Mouse (Mus musculus): ENCODE data around the gene Pfdn4. TPM values are rescaled to one million over a fixed set of nuclear protein-coding genes. Genes with fewer than 3 reads are reported as not detected.
A peak's percentile ranks its signal among the peaks of the same experiment; 100 is the strongest.

Pfdn4 gene
- polyA plus RNA-seq, 1 experiment from 2014 or later, result 91.9 TPM

DNA sequence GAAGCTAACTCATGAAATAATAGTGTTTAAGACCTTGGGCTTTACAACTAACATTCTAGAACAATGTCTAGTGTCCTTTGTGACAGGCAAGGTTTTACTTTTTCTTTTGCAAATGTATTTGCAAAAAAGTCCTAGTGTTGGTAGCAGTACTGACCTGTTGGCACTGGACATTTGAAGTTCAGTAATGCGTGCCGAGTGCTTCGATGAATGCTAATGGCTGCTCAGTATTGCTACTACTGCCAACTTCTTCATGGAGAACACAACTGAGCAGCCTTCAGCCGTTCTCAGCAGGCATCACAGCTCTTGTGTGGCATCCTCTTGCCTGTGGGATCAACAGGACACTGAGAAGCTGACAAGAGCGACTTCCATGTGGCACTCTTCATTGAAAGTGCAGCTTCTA lies 22.1 kb upstream of the Pfdn4 start:
- Histone ChIP-seq H3K9me3 (no peaks in the 10 kb centered on the region), H3K27ac (replicated peaks) (no peak overlapping the region), H3K27me3 (replicated peaks; ENCODE audit: low read depth, poor library complexity, severe bottlenecking) (peaks cover 19% of the 10 kb centered on the region), H3K36me3 (replicated peaks) (no peaks in the 10 kb centered on the region), H3K4me3 (no peak overlapping the region), H3K4me1 (peaks cover 16% of the 10 kb centered on the region)
- DNase-seq (ENCODE audit: low spot score), result no peak
- 91% methylated on average over 5 of the region's 5 CpGs for WGBS

DNA sequence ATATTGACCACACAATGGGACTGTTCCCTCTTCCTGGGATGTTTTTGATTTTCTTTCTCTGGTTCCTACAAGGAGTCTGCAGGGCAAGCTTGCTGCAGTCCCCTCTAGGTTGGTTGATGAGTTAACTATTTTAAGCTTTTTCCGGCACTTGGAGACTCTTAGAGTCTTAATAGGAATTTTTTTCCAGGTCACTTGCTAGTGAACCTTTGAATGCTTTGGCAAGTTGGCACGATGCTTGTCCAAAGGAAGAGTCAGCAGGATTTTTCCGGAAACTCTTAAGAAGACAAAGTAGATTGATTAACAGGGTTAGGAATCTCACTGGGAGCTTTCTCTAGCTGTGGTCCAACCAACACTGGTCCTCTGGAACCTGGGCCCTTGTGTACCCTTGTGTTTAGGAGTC lies 21.1 kb upstream of the Pfdn4 start:
- 79% methylated on average over 3 of the region's 3 CpGs for WGBS
- no peaks in the 10 kb centered on the region for H3K36me3 ChIP-seq (replicated peaks)

DNA sequence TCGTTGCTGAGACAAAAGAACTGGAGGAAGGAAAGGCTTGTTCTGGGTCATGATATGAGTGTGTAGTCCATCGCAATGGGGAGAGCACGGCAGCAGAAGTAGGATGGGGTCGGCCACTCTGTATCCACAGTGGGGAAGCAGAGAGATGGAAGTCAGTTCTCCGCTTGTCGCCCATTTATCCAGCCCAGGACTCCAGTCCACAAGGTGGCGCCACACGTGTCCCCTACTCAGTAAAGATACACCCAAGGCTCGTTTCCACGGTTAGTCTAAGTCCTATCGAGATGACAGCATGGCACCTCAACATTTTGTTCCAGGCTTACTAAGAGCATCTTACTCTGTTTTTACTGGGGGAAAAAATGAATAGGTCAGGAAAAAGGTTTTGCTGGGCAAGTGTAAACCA lies 20.0 kb upstream of the Pfdn4 start:
- Histone ChIP-seq H3K27ac (replicated peaks) (no peak overlapping the region), H3K36me3 (replicated peaks) (no peaks in the 10 kb centered on the region), H3K27me3 (replicated peaks; ENCODE audit: low read depth, poor library complexity, severe bottlenecking) (peaks cover 4% of the 10 kb centered on the region), H3K4me1 (no peaks in the 10 kb centered on the region), H3K9me3 (no peaks in the 10 kb centered on the region), H3K4me3 (no peak overlapping the region)
- WGBS, result 87% methylated on average over 11 of the region's 11 CpGs
- no peak for DNase-seq (ENCODE audit: low spot score)

More for the DNA sequence above, 21.1 kb upstream of the Pfdn4 start:
- Histone ChIP-seq H3K4me1 (peaks cover 6% of the 10 kb centered on the region), H3K27ac (replicated peaks) (no peak overlapping the region), H3K27me3 (replicated peaks; ENCODE audit: low read depth, poor library complexity, severe bottlenecking) (peaks cover 12% of the 10 kb centered on the region), H3K9me3 (no peaks in the 10 kb centered on the region), H3K4me3 (no peak overlapping the region)
- DNase-seq (ENCODE audit: low spot score), result no peak

DNA sequence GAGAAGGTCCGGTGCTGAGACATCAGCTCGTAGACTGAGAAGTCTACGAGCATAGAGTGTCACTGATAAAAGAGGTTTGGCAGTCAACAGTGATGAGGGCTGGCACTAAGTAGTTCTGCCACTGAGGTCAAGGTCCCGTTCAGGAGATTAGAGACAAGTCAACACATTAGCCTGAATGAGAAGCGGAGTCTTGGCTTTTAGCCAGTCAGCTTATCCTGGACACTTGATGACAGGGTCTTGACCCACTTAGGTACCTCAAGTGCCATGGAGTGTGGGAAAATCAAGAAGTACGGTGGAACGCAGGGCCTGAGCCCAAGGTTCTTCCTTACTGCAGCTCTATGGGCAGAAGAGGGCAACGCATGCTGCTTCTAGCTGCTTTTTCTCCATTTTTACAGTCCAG lies 19.6 kb upstream of the Pfdn4 start:
- peaks cover 3% of the 10 kb centered on the region; the same call in 1 of the 2 replicates for H3K27me3 ChIP-seq (replicated peaks; ENCODE audit: low read depth, poor library complexity, severe bottlenecking)
- no peak overlapping the region for H3K4me3 ChIP-seq
- H3K36me3 ChIP-seq (replicated peaks), result no peaks in the 10 kb centered on the region
- no peaks in the 10 kb centered on the region for H3K4me1 ChIP-seq
- H3K27ac ChIP-seq (replicated peaks), result no peak overlapping the region
- WGBS, result 87% methylated on average over 8 of the region's 8 CpGs
- no peak for DNase-seq (ENCODE audit: low spot score)
- H3K9me3 ChIP-seq, result no peaks in the 10 kb centered on the region

DNA sequence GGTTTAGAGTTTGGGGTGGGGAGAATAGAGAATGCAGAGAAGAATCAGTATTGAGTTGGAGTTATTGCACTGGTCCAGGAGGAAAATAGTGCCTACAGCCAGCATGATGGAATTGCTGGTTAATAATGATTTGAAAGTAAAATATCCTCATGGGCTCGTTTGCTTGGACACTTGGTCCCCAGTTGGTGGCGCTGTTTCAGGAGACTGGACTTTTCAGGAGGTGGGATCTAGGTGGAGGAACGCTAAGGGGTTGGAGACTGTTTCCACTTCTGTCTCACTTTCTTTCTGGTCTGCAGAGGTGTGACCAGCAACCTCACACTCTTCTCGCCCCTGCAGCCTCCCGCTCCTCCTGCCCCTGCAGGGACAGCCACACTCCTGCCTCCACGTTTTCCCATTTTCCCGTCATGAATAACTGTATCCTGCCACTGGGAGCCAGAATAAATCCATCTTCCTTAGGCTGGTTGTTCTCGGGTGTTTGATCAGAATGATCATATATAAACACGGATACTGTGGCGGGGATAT lies 14.1 kb upstream of the Pfdn4 start:
- H3K36me3 ChIP-seq (replicated peaks), result no peaks in the 10 kb centered on the region
- H3K4me1 ChIP-seq, result no peaks in the 10 kb centered on the region
- DNase-seq (ENCODE audit: low spot score), result no peak
- H3K9me3 ChIP-seq, result no peaks in the 10 kb centered on the region
- no peak overlapping the region for H3K27ac ChIP-seq (replicated peaks)
- H3K27me3 ChIP-seq (replicated peaks; ENCODE audit: low read depth, poor library complexity, severe bottlenecking), result peaks cover 8% of the 10 kb centered on the region
- H3K4me3 ChIP-seq, result no peak overlapping the region
- 73% methylated on average over 10 of the region's 10 CpGs for WGBS

DNA sequence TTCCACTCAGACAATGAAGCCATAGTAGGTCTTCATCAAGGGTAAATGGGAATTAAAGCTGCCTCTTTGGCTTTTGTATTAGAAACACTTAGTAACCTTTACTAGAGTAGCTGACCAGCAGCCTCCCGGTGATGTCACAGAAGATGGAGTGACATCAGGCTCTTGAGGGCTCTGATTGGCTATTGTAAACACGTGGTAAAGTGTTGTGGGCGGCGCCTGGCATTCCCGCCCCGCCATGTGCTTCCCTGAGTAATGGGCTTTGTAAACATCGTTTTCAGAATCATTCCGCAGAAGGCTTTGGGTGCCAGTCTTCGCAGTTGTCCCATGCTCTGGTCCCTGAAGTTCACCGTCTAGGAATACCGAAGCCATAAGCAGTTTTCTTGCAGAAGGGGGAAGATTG lies 12.3 kb upstream of the Pfdn4 start:
- no peak for DNase-seq (ENCODE audit: low spot score)
- H3K4me3 ChIP-seq, result no peak overlapping the region
- H3K27ac ChIP-seq (replicated peaks), result no peak overlapping the region
- no peaks in the 10 kb centered on the region for H3K36me3 ChIP-seq (replicated peaks)
- no peaks in the 10 kb centered on the region for H3K4me1 ChIP-seq
- H3K27me3 ChIP-seq (replicated peaks; ENCODE audit: low read depth, poor library complexity, severe bottlenecking), result peaks cover 18% of the 10 kb centered on the region
- WGBS, result 67% methylated on average over 11 of the region's 11 CpGs
- no peaks in the 10 kb centered on the region for H3K9me3 ChIP-seq

DNA sequence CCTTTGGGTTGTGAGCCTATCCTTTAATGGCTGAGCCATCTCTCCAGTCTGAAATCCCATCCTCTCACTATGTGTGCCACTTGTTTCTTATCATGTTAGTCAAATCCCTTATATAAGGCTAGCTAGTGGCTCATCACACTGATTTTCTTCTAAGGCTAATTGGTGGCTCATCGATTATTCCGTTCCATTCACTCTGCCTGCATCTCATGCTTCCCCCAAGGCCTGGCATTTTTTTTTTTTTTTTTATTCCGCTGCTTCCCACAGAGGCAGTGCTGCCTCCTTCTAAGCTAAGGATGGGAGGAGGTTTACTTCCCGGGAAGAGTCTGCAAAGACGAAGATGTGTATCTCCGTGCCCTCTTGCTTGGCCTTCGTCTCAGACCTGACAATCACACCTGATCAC lies 9.0 kb upstream of the Pfdn4 start:
- H3K27ac ChIP-seq (replicated peaks), result no peak overlapping the region
- no peak overlapping the region for H3K4me3 ChIP-seq
- DNase-seq (ENCODE audit: low spot score), result no peak
- no peaks in the 10 kb centered on the region for H3K9me3 ChIP-seq
- WGBS, result 78% methylated on average over 7 of the region's 7 CpGs
- no peaks in the 10 kb centered on the region for H3K4me1 ChIP-seq
- H3K27me3 ChIP-seq (replicated peaks; ENCODE audit: low read depth, poor library complexity, severe bottlenecking), result peaks cover 38% of the 10 kb centered on the region
- H3K36me3 ChIP-seq (replicated peaks), result no peaks in the 10 kb centered on the region

DNA sequence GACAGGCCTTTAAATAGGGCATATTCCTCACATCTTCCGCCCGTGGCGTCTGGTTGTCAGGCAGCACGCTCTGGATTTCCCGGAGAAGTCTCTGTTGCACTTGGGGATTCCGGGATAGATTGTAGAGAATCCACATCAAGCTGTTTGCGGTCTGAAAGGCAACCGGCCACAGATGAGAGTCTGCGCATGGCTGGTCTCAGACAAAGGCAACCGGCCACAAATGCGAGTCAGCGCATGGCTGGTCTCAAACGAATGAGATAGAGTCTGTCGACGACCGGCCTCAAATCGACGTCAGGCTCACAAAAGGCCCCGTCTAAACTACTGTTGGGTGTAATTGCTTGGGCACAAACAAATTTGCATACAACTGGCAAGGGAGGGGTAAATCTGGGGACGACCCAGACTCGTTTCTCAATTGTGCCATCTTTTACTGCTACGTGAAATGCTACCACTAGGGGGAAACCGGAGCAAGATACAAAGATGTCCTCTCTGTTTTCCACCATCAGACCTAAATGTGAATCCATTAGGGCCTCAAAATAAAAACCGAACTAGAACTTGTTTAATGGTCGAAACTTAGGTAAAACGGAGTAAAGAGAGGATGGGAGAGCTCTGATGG lies 8.2 kb upstream of the Pfdn4 start:
- Histone ChIP-seq H3K4me1 (no peaks in the 10 kb centered on the region), H3K27ac (replicated peaks) (no peak overlapping the region), H3K9me3 (no peaks in the 10 kb centered on the region), H3K27me3 (replicated peaks; ENCODE audit: low read depth, poor library complexity, severe bottlenecking) (peaks cover 45% of the 10 kb centered on the region), H3K36me3 (replicated peaks) (no peaks in the 10 kb centered on the region), H3K4me3 (no peak overlapping the region)
- no peak for DNase-seq (ENCODE audit: low spot score)
- 58% methylated on average over 26 of the region's 26 CpGs for WGBS

DNA sequence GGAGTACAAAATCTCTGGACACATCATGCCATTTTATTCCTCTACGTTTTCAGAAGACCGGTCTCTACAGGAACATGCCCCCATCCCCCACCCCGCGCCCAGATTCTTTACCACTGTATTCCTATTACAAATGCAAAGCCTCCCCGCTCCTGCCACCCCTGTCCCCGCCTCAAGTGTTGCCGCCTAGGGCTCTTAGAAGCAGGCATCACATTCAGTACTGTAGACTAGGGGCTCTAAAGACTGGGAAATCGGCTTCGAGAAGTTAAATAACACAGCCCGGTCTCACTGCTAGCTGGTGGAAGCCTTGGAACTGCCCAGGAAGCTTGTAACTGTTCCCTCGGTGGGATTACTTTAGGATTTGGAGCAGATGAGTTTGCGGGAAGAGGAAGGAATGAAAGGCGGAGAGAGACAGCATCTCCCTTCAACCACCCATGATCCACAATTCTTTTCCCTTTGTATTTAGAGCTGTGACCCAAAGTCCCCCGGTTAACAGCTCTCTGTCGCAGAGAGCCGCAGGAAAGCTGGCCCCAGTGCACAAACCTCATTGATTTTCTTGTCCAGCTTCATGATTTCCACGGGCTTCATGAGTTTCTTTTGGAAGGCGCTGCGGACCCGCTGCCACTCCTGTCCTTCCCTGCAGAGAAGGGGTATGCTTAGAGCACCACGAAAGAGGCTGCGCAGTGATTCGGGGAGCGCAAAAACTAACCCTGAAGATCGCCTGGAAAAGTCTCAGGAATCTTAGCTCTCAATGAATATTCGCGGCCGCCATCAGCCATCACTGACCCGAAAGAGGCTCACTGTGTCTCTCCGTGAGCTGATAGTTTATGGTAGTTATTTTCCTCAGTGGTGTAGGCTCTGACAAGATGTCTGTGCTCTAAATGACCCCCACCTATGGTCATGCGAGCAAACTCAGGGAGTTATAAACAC lies 1.2 kb upstream of the Pfdn4 start:
- H3K36me3 ChIP-seq (replicated peaks), result no peaks in the 10 kb centered on the region
- H3K27ac ChIP-seq (replicated peaks), result no peak overlapping the region
- 7% methylated on average over 31 of the region's 31 CpGs for WGBS
- H3K4me1 ChIP-seq, result peaks cover 32% of the 10 kb centered on the region
- H3K4me3 ChIP-seq, result peak overlapping the region; percentile 32
- DNase-seq (ENCODE audit: low spot score), result peak; percentile 51
- no peaks in the 10 kb centered on the region for H3K9me3 ChIP-seq
- peaks cover 91% of the 10 kb centered on the region for H3K27me3 ChIP-seq (replicated peaks; ENCODE audit: low read depth, poor library complexity, severe bottlenecking)

DNA sequence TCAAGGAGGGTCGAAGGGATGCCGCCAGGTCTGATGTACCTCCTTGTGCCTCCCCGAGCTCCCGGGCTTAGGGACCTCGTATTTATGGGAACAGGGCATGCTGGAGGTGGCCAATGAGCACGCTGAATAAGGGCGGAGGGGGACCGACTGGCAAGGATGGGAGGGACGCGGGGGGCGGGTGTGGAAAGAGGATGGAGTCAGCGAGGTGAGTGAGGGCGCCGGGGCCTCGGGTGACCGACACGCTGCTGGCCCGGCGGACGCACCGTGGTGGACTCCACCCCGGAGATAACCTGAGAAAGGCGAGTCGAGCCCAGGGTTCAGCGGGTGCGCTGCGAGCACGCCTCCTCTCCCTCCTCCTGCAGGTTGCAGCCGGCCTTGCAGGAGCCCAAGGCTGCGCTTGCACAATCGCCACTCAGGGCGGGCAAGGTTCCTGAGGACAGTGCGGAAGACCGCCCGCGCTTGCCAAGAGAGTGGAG lies 901 bp downstream of the Pfdn4 start, which contains the start of gene Cyp24a1:
Gene Cyp24a1 (minus strand): TSS at position 55 of the 476 bp plus-strand sequence.
- peak; percentile 80 for DNase-seq (ENCODE audit: low spot score)
- Histone ChIP-seq H3K36me3 (replicated peaks) (no peaks in the 10 kb centered on the region), H3K4me3 (peak within 1 kb of the TSS; percentile 49), H3K4me1 (peaks cover 32% of the 10 kb centered on the region), H3K27me3 (replicated peaks; ENCODE audit: low read depth, poor library complexity, severe bottlenecking) (peaks cover 78% of the 10 kb centered on the region), H3K9me3 (no peaks in the 10 kb centered on the region), H3K27ac (replicated peaks) (no peak within 1 kb of the TSS)
- under 1% methylated on average over 36 of the region's 36 CpGs for WGBS

DNA sequence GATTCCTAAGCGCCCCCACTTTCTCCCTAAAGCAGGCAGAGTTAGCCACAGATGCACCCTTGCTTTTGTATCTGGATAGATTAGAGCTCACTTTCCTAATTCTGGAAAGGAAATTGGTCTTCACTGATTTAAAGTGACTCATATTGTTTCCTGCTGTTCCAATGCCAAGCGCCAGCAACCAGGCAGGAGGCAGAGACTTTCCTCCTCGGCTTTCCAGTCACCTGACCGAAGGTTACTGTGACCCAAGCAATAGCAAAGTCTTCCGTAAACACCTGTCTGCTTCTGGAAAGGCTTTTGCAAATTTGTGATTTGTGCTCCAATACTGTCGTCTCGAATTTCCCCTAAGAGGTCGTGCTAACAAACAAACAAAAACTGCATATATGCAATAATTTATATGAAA lies 1.8 kb downstream of the Pfdn4 start:
- Histone ChIP-seq H3K27me3 (replicated peaks; ENCODE audit: low read depth, poor library complexity, severe bottlenecking) (peaks cover 72% of the 10 kb centered on the region), H3K36me3 (replicated peaks) (no peaks in the 10 kb centered on the region), H3K4me3 (no peak overlapping the region), H3K9me3 (no peaks in the 10 kb centered on the region), H3K4me1 (peaks cover 32% of the 10 kb centered on the region), H3K27ac (replicated peaks) (no peak overlapping the region)
- WGBS, result 21% methylated on average over 8 of the region's 8 CpGs
- no peak for DNase-seq (ENCODE audit: low spot score)

DNA sequence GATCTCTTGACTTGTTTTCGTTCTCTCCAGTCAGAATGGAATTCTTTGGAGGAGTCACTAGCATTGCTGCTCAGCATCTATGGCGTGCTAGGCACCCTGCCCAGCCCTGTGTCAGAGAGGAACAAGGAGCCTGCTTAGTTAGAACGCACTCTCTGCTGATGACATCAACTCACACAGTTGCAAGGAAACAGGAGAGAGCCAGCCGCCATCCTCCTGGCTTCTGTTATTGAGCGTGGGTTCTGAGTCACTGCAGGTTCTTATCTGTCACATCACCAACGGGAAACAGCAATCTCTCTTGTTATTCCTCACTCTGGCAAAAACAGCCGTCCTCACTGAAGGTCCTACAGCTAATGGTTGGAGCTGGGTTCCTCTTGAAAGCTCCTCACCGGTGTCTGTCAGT lies 7.1 kb downstream of the Pfdn4 start:
- Histone ChIP-seq H3K27me3 (replicated peaks; ENCODE audit: low read depth, poor library complexity, severe bottlenecking) (peaks cover 28% of the 10 kb centered on the region), H3K4me1 (peaks cover 7% of the 10 kb centered on the region), H3K9me3 (no peaks in the 10 kb centered on the region), H3K27ac (replicated peaks) (no peak overlapping the region), H3K36me3 (replicated peaks) (no peaks in the 10 kb centered on the region), H3K4me3 (no peak overlapping the region)
- no peak for DNase-seq (ENCODE audit: low spot score)
- 70% methylated on average over 8 of the region's 8 CpGs for WGBS
